Mouse (Mus musculus): ENCODE data around the gene Dnajc5g. TPM values are rescaled to one million over a fixed set of nuclear protein-coding genes. Genes with fewer than 3 reads are reported as not detected.
A peak's percentile ranks its signal among the peaks of the same experiment; 100 is the strongest.

The Dnajc5g gene
- total RNA-seq (2021), result not detected
- long read RNA-seq, experiment 1, result 0 reads
- long read RNA-seq, experiment 2, result 0 reads

DNA sequence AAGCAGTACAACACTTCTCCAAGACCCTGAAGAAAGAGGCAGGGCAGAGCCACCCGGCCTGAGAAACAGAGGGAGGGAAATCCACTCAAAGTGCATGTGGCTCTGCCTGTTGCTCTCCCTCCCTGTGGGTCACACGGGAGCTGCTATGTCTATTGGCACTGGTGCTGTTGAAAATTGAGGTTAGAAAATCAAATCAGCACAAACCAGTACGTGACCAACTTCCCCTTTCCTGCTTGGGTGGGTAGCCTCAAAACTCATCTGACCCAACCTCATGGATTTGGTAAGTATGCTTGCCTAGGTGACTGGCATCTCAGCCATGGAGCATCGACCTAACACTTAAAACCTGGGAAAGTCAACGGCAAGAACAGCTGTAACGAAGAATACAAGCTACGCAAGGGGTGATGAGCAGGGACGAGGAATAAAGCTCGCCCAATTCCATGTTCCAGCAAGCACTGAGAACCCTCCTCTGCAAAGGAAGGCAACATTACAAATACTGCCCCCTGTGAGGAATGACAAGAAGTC lies at the start of gene Dnajc5g:
Gene Dnajc5g, plus strand, starts transcription at position 472 of the 522 bp plus-strand sequence.
- no peak for TF ChIP-seq CTCF (IDR thresholded peaks at IDR 0.05)
- no peak within 1 kb of the TSS for H3K4me3 ChIP-seq
- intact Hi-C loops (cut with DNase I), result loop anchor here (5.0 kb wide), 1 partner anchor 174 kb away; no protein-coding TSS in a partner anchor
- H3K27ac ChIP-seq, result no peak within 1 kb of the TSS
- DNase-seq (ENCODE audit: extremely low spot score in 1 of 2, low spot score in 2 of 2), result no peak

DNA sequence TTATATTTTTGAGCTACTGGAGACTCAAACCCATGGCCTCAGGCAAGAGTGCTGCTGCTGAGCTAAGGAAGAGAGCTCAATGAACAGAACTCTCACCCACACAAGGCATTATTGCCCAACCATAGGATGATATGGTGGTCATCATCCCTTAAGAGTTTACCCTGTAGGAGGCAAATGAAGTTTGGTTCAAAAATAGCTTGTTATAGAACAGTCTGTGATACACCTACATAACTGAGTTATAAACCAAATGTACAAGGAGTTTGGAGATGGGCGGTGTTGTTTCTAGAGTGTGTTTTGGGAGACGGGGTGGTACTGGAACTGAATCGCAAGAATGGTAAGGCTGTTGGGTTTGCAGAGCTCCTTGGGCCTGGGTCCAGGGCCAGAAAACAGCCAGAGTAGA lies 36.3 kb upstream of the Dnajc5g start:
- peak overlapping the region; percentile 19; the same call in 1 of the 2 replicates for H3K27ac ChIP-seq

DNA sequence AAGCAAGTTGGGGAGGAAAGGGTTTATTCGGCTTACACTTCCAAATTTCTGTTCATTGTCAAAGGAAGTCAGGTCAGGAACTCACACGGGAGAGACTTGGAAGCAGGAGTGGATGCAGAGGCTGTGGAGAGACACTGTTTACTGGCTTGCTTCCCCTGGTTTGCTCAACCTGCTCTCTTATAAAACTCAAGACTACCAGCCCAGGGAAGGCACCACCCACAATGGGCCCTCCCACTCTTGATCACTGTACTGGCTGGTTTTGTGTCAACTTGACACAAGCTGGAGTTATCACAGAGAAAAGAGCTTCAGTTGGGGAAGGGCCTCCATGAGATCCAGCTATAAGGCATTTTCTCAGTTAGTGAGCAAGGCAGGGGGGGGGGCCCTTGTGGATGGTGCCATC lies 35.0 kb upstream of the Dnajc5g start:
- DNase-seq (ENCODE audit: extremely low spot score in 1 of 2, low spot score in 2 of 2), result no peak
- TF ChIP-seq CTCF (IDR thresholded peaks at IDR 0.05), result no peak
- H3K27ac ChIP-seq, result no peak overlapping the region
- no peak overlapping the region for H3K4me3 ChIP-seq
- intact Hi-C loops (cut with DNase I), result no loop called here

More for the DNA sequence above, 36.3 kb upstream of the Dnajc5g start:
- intact Hi-C loops (cut with DNase I), result no loop called here
- H3K4me3 ChIP-seq, result no peak overlapping the region
- DNase-seq (ENCODE audit: extremely low spot score in 1 of 2, low spot score in 2 of 2), result no peak
- TF ChIP-seq CTCF (IDR thresholded peaks at IDR 0.05), result no peak

DNA sequence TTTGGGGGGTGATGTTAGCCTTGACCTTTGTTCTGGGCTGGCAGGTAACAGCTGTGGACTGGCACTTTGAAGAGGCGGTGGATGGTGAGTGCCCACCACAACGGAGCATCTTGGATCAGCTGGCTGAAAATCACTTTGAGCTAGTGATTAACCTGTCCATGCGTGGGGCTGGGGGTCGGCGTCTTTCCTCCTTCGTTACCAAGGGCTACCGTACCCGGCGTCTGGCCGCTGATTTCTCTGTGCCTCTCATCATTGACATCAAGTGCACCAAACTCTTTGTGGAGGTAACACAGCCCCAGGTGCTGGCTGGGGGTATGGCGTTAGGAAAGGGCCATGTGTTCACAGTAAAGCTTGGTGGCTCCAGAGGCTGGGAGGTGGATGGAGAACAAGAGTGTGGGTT lies 34.3 kb upstream of the Dnajc5g start:
- Histone ChIP-seq H3K27ac (no peak overlapping the region), H3K4me3 (no peak overlapping the region)
- intact Hi-C loops (cut with DNase I), result no loop called here
- no peak for DNase-seq (ENCODE audit: extremely low spot score in 1 of 2, low spot score in 2 of 2)
- no peak for TF ChIP-seq CTCF (IDR thresholded peaks at IDR 0.05)

DNA sequence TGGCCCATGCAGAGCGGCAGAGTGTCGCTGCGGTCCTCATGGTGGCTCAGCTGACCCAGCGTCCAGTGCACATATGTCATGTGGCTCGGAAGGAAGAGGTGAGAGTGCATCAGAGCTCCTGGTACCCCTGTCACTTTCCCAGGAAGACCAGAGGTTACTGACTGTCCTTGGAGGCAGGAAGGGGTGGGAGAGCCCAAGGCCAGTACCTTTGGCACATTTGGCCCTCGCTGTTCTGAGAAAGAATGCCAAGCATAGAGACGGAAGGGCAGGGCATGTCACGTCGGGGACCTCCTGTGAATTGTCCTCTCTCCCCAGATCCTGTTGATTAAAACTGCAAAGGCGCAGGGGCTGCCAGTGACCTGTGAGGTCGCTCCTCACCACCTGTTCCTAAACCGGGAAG lies 32.9 kb upstream of the Dnajc5g start:
- H3K27ac ChIP-seq, result no peak overlapping the region
- DNase-seq (ENCODE audit: extremely low spot score in 1 of 2, low spot score in 2 of 2), result no peak
- intact Hi-C loops (cut with DNase I), result no loop called here
- TF ChIP-seq CTCF (IDR thresholded peaks at IDR 0.05), result no peak
- H3K4me3 ChIP-seq, result no peak overlapping the region

DNA sequence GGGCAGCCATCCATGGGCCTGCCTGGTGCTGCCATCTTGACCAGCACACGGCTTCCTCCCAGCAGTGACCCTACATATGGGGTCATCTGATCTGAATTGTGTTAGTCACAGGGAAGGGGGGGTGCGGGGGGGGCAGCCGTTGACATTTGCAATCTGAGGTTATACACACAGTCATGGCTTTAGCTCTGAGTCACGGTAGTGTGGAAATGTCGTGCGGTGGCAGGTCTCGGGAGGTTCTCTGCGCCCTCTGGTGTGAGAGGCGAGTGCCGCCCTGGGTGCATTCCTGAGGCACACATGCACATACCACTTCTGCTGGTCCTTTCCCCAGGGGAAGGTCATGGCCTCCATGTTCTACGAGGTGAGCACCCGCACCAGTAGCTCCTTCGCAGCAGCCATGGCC lies 29.7 kb upstream of the Dnajc5g start:
- intact Hi-C loops (cut with DNase I), result no loop called here
- Histone ChIP-seq H3K4me3 (no peak overlapping the region), H3K27ac (no peak overlapping the region)
- DNase-seq (ENCODE audit: extremely low spot score in 1 of 2, low spot score in 2 of 2), result no peak
- no peak for TF ChIP-seq CTCF (IDR thresholded peaks at IDR 0.05)

DNA sequence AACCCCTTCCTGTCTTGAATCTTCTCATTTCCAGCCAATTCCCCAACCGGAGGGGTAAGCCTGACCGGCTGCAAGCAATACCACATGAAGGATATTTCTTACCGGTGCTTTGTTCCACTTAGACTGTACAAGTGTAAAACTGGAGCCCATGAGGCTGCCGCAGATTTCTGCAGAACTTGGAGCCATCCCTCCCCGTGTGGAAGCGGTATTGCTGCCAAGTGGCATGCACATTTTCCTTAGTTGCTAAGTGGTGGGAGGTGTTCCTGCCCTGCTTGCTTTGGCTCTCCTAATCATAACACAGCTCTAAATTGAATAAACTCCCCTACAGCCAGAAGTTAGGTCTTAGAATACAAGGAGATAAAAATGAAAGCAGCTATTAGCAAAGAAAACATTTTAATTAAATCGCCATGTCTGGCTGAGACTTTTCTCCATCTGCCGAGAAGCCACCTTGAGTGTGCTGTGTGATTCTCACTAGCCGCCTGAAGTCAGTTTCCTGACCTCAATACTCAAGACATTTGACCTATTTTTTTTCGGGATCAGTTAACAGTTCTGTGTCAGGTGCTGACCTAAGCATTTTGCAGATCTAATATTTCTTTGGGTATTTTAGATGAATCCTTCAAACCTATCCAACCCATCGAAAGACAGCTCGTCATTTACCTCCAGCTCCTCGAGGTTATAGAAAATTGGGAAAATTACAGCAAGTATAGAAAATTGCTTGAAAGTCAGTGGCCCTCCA lies 25.9 kb upstream of the Dnajc5g start:
- TF ChIP-seq CTCF (IDR thresholded peaks at IDR 0.05), result no peak
- no peak overlapping the region; the same call in 1 of the 2 replicates for H3K4me3 ChIP-seq
- intact Hi-C loops (cut with DNase I), result loop anchor here (1.0 to 2.0 kb wide), 2 partner anchors 14 to 41 kb away; no protein-coding TSS in a partner anchor
- peak; percentile 54 to 62 for DNase-seq (ENCODE audit: extremely low spot score in 1 of 2, low spot score in 2 of 2)
- H3K27ac ChIP-seq, result peak overlapping the region; percentile 50

DNA sequence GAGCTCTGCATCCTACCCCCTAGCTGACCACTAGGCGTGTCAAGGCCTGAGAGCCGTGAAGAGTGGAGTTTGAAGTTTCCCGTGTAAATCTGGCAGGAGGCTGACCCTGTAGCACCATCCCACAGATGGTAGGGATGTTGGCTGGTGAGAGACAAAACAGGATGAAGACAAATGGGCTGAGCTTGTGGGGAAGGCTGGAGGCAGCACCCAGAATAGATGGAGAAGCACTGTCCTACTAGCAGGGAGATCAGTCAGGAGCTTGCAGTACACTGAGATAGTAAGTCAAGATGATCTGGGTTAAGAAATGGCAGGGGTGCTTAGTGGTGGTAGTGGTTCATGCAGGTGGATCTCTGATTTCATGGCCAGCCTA lies 25.3 kb upstream of the Dnajc5g start:
- no peak for DNase-seq (ENCODE audit: extremely low spot score in 1 of 2, low spot score in 2 of 2)
- intact Hi-C loops (cut with DNase I), result loop anchor here (1.0 to 2.0 kb wide), 2 partner anchors 14 to 40 kb away; no protein-coding TSS in a partner anchor
- H3K4me3 ChIP-seq, result no peak overlapping the region; the same call in 1 of the 2 replicates
- TF ChIP-seq CTCF (IDR thresholded peaks at IDR 0.05), result no peak
- H3K27ac ChIP-seq, result peak overlapping the region; percentile 50

DNA sequence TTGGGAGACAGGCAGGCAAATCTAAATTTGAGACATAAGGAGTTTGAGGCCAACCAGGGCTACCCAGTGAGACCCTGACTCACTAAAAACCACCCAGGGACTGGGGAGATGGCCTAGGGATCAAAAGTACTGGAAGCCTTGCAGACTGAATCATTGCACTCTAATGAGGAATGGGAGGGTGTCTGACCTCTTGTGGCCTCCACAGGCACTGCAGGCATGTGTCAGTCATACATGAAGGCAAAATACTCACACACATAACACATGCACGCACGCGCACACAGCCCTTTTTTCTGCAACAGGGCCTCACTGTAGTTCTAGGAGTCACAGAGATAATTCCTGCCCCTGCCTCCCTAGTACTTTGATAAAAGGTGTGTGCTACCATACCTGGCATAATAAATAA lies 24.7 kb upstream of the Dnajc5g start:
- intact Hi-C loops (cut with DNase I), result loop anchor here (2.0 kb wide), 1 partner anchor 39 kb away; no protein-coding TSS in a partner anchor
- Histone ChIP-seq H3K27ac (no peak overlapping the region), H3K4me3 (no peak overlapping the region)
- TF ChIP-seq CTCF (IDR thresholded peaks at IDR 0.05), result peak; percentile 58
- no peak for DNase-seq (ENCODE audit: extremely low spot score in 1 of 2, low spot score in 2 of 2)

DNA sequence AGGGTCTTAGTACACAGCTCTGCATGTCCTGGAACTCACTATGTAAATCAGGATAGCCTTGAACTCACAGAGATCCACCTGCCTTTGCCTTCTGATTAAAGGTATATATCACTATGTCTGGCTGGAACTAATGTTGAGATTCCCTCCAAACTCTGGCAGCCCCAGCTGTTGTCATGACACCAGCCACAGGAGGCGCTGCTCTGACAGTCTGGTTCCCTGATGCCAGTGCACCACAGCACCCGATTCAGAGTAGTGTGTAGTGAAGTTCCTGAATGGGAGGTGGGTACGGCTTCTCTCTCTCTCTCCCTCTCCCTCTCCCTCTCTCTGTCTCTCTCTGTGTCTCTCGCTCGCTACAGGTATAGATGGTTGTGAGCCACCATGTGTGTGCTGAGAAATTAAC lies 23.7 kb upstream of the Dnajc5g start:
- Histone ChIP-seq H3K4me3 (no peak overlapping the region), H3K27ac (no peak overlapping the region)
- intact Hi-C loops (cut with DNase I), result no loop called here
- peak; percentile 61 for TF ChIP-seq CTCF (IDR thresholded peaks at IDR 0.05)
- no peak for DNase-seq (ENCODE audit: extremely low spot score in 1 of 2, low spot score in 2 of 2)

DNA sequence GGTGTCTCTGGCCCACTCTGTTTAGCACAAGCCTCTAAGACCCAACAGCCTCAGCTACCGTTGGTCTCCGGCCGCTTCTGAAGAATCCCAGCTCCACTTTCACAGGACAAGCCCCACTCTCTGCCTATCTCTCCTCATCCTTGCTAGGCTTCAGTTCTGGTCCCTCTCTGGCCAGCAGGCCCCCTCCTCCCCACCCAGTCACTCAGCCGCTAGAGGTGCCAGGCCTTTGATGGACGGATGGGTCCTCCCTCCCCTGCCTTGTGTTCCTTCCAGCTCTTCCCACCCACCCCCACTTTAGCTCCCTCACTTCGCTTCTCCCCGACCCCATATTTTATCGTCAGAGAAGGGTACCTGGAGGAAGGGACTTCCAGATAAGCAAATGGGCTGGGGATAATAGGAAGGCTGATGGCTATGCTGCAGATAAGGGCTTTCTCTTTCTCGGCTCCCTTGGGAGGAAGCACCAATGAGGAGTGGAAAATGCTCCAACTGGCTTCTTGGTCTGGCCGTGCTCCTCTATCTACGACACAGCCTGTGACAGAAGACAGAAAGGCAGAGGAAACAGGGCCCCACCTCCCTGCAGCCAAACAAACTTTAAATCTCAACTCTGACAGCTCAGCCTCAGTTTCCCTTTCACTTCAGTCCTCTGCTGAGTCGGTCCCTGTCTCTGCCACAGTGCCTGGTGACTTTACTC lies 23.0 kb upstream of the Dnajc5g start:
- DNase-seq (ENCODE audit: extremely low spot score in 1 of 2, low spot score in 2 of 2), result no peak
- intact Hi-C loops (cut with DNase I), result no loop called here
- no peak overlapping the region for H3K27ac ChIP-seq
- no peak for TF ChIP-seq CTCF (IDR thresholded peaks at IDR 0.05)
- no peak overlapping the region for H3K4me3 ChIP-seq

DNA sequence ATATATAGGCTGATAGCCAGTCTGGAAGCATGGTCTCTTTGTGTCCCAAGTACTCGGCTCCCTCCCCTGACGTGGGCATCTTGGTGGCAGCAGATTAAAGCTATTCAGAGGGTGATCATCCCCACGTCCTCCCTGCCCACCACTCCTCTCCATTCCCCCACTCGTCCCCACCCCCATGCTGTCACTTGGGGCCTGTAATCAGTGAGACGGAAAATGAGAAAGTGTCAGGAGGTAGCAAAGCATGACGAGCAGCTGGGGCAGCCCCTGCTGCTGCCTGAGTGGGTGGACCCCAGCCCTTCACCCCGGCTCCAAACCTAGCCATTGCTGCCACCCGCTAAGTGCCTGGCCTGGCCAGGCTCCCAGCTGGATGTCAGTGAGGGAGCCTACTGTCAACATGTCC lies 22.1 kb upstream of the Dnajc5g start:
- intact Hi-C loops (cut with DNase I), result no loop called here
- no peak overlapping the region for H3K27ac ChIP-seq
- DNase-seq (ENCODE audit: extremely low spot score in 1 of 2, low spot score in 2 of 2), result no peak
- no peak overlapping the region for H3K4me3 ChIP-seq
- TF ChIP-seq CTCF (IDR thresholded peaks at IDR 0.05), result no peak
